Mouse (Mus musculus): ENCODE data around the gene Wee2.
A peak's percentile ranks its signal among the peaks of the same experiment; 100 is the strongest.

Gene Wee2

GRCm38 (mm10) chr6:40435151-40436046 lies 3.5 kb upstream of the Wee2 start:
- peak; percentile 24 to 36 for DNase-seq (ENCODE audit: low spot score in 2 of 2)

GRCm38 (mm10) chr6:40436047-40436483 lies 2.8 kb upstream of the Wee2 start, which contains the start of gene E330009J07Rik:
TSS of gene E330009J07Rik (minus strand) at chr6:40436135.
- DNase-seq (ENCODE audit: low spot score in 2 of 2): peak; percentile 77 to 81

GRCm38 (mm10) chr6:40439731-40440130 lies 843 bp downstream of the Wee2 start:
- DNase-seq (ENCODE audit: low spot score in 2 of 2): no peak

- DNase-seq (ENCODE audit: low spot score in 2 of 2): no peak
These were observed 2.4 kb downstream of the Wee2 start for GRCm38 (mm10) chr6:40441276-40441675.

- DNase-seq (ENCODE audit: low spot score in 2 of 2): no peak
These were observed 2.9 kb downstream of the Wee2 start for GRCm38 (mm10) chr6:40441755-40442154.

GRCm38 (mm10) chr6:40443281-40443928 lies 4.5 kb downstream of the Wee2 start:
- no peak for DNase-seq (ENCODE audit: low spot score in 2 of 2)

GRCm38 (mm10) chr6:40448626-40449025 lies 9.7 kb downstream of the Wee2 start:
- DNase-seq (ENCODE audit: low spot score in 2 of 2): no peak

- DNase-seq (ENCODE audit: low spot score in 2 of 2): no peak
These were observed 15.7 kb downstream of the Wee2 start for GRCm38 (mm10) chr6:40454436-40455041.

- no peak for DNase-seq (ENCODE audit: low spot score in 2 of 2)
These were observed 26.8 kb downstream of the Wee2 start for GRCm38 (mm10) chr6:40465710-40466109.

- DNase-seq (ENCODE audit: low spot score in 2 of 2): peak; percentile 89 to 91
These were observed 32.2 kb downstream of the Wee2 start, which contains the start of gene Ssbp1 for GRCm38 (mm10) chr6:40470916-40471719. TSS of gene Ssbp1 (plus strand) at chr6:40471352.

GRCm38 (mm10) chr6:40471720-40472010 lies 32.8 kb downstream of the Wee2 start:
- no peak for DNase-seq (ENCODE audit: low spot score in 2 of 2)

- DNase-seq (ENCODE audit: low spot score in 2 of 2): no peak
These were observed 37.2 kb downstream of the Wee2 start for GRCm38 (mm10) chr6:40476132-40476531.

GRCm38 (mm10) chr6:40479705-40480104 lies 40.8 kb downstream of the Wee2 start:
- no peak for DNase-seq (ENCODE audit: low spot score in 2 of 2)

- no peak for DNase-seq (ENCODE audit: low spot score in 2 of 2)
These were observed 43.4 kb downstream of the Wee2 start for GRCm38 (mm10) chr6:40482318-40482717.

GRCm38 (mm10) chr6:40490933-40491332 lies 52.0 kb downstream of the Wee2 start, which contains the start of gene Tas2r137:
TSS of gene Tas2r137 (plus strand) at chr6:40491233.
- DNase-seq (ENCODE audit: low spot score in 2 of 2): no peak

GRCm38 (mm10) chr6:40493229-40493628 lies 54.3 kb downstream of the Wee2 start, which contains the start of gene Tas2r108:
TSS of gene Tas2r108 (plus strand) at chr6:40493529.
- DNase-seq (ENCODE audit: low spot score in 2 of 2): no peak

All from urinary bladder, postnatal 36 days (tissue).